Mouse (Mus musculus) left cerebral cortex, adult 2 months (tissue): ENCODE data around the gene Msantd1. TPM values are rescaled to one million over a fixed set of nuclear protein-coding genes. Genes with fewer than 3 reads are reported as not detected.

Experiments used
- DNase-seq, 2 experiments: peaks; one replicate each; pipeline ENCODE4 v3.0.0; 2021 to 2022; ENCODE audit warnings: low spot score in 2 of 2, mixed read lengths in 1 of 2; ENCODE audit errors: extremely low spot score in 1 of 2
- H3K27ac ChIP-seq: fragments of 200-600 bp; 2 replicates; pipeline ENCODE4 v1.8.1; 2022
- H3K4me3 ChIP-seq: fragments of 200-600 bp; 2 replicates; pipeline ENCODE4 v1.8.1; 2022
- CTCF ChIP-seq: fragments of 200-600 bp; IDR thresholded peaks from 2 replicates; pipeline ENCODE4 v1.8.1; 2022; ENCODE audit warnings: antibody characterized with exemption, mild to moderate bottlenecking, moderate library complexity
- intact Hi-C: fragments of 180-260 bp; cut with DNase I; formaldehyde crosslinking; loops from one replicate; pipeline ENCODE4 v1.15.1; 2025
- total RNA-seq, 2 experiments: library from RNA; stranded (reverse); gene quantifications; 2 replicates each; pipeline ENCODE4 v1.2.3; 2021

The Msantd1 gene
- total RNA-seq, 2 experiments from 2014 or later, result 4.2 to 6.7 TPM

DNA sequence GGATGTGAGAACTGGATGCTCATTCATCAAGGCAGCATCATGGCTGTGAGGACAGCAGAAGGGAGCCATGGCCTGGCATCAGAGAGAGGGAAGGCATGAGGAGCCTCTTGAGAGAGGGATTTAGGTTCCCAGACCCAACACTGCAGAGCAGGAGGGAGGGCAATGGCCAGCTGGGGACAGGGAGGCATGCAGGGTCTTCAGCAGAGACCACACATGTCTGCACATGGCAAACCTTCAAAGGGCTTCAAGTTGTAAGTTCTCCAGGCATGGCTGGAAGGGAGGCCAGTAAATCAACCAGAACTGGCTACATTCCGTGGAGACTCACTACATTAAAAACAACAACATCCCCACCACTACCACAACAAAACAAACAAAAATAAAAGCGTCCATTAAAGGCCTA is 23.3 kb downstream of the Msantd1 start:
- Histone ChIP-seq H3K4me3 (no peak overlapping the region), H3K27ac (peak overlapping the region; percentile 47; the same call in 1 of the 2 replicates)
- no peak for DNase-seq
- intact Hi-C loops, result no loop called here
- TF ChIP-seq CTCF, result no peak

DNA sequence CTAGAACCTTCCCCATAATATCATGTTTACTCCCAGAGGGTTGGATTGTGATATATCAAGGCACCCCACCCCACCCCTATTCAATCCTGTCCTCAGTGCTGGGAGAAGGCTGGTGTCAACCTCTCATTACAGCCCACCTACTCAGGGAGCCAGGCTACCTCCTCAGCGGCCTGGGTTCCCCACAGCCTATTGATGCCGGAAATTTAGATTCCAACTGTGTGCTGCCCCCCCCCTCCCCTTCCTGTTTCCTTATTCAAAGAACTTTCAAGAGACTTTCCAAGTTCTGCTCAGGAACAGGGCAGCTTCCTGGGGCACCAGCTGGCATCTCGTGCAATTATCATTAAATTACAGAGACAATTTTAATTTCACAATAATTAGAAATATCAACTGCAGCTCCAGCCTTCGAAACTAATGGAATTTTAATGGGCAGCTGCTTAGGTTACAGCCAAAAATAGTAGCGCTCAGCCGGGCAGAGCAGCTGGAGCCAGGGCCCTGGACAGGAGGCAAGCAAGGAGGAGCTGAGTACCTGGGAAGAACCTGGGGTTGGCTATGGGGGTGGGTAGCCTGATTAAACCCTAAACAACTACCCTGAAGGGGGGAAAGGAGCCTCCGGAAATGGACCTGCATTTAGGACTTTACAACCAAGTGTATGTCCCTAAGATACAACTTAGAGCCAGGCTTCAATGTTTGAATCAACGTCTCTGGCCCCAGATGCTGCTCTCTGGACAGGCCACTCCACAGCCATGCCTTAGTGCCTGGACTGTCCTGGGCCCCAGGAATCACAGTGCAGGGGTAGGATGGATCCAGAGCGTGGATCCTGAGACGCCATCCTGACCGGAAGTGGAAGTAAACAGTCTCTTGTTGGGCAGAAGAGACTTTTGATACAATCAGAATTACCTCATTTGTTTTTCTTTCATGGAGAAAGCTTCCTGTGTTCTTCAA is 24.0 kb downstream of the Msantd1 start:
- Histone ChIP-seq H3K27ac (peak overlapping the region; percentile 59), H3K4me3 (no peak overlapping the region)
- intact Hi-C loops, result no loop called here
- DNase-seq, result no peak
- no peak for TF ChIP-seq CTCF

DNA sequence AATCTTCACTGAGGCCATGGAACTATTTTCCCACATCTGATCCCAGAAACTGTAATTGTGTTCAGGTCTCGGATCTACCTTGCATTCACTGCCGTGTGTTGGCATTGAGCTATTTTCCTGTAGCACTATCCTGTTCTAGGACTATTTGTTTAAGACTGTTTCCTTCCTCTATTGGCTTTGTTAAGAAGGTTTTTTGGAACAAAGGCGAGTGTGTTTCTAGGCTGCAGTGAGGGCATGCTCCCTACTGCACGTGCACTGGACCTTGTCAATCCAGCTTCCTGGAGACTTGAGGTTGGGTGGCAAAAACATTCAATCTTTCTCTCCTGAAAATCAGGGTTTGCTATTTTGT is 24.6 kb downstream of the Msantd1 start:
- DNase-seq, result no peak
- Histone ChIP-seq H3K27ac (no peak overlapping the region; the same call in 1 of the 2 replicates), H3K4me3 (no peak overlapping the region)
- TF ChIP-seq CTCF, result no peak
- intact Hi-C loops, result no loop called here

DNA sequence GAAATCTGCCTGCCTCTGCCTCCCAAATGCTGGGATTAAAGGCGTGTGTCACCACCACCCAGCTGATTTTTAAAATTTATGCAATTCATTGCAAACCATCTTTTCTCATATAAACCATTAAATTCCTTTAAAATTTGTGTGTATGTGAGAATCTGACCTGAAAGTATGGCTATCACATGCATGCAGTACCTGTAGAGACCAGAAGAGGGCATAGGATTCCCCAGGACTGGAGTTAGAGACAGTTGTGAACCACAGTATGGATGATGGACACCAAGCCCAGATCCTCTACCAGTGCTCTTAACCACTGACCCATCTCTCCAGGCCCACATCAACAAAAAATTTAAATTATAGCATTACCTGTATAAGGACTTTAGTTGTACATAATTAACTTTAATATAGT is 25.6 kb downstream of the Msantd1 start:
- no peak for DNase-seq
- TF ChIP-seq CTCF, result peak; percentile 45
- Histone ChIP-seq H3K27ac (no peak overlapping the region), H3K4me3 (no peak overlapping the region)
- intact Hi-C loops, result no loop called here

DNA sequence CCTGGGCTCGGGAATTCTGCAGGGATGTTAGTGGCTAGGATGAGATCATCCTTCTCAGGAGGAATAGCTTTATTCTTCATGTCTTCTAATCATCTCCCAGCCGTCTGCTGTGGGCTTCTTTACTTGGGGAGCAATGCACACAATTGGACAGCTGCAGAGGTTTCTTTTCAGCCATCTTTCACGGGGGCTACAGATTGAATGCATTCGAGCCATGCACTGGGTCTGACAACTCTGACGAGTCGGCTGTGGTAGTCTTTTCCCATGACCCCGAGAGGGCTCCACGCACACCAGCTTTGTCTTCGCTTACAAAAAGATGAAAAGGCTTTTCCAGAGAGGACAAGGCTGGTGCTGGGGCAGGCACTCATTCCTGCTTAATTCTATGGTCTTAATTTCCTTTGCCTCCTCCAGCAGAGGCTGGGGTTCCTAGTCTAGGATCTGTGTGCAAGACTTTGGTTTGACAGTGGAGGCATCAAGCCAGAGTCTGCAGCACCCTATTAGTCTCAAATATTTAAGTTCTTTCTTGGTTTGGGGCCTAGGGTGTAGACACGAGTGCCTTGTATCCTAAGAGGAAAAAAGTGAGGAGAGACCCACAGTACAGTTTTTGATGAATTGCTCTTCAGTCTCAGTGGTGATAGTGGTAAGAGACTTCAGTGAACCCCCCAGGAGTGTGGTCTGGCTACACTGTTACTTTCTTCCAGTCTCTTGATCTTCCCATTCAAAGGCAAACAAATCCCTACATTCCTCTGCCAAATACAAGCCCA is 34.1 kb downstream of the Msantd1 start:
- TF ChIP-seq CTCF, result no peak
- H3K27ac ChIP-seq, result no peak overlapping the region

DNA sequence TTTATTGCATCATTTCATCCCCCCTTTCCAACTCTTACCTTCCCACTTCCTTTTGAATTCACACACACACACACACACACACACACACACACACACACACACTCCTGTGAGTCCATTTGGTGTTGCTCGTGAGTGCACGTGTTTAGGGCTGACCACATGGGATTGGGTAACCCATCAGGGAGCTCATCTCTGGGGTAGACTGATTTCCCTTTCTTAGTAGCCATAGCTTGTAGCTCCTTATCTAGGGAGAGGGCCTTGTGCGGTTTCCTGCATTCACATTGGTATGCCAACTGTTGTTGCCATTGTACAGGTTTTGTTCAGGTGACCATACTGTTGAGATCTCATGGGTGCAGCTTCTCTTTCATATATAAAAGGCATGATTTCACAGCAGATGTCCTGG is 35.6 kb downstream of the Msantd1 start:
- H3K4me3 ChIP-seq, result no peak overlapping the region
- intact Hi-C loops, result no loop called here
- H3K27ac ChIP-seq, result no peak overlapping the region
- DNase-seq, result no peak
- no peak for TF ChIP-seq CTCF

More for the DNA sequence above, 34.1 kb downstream of the Msantd1 start:
- H3K4me3 ChIP-seq, result no peak overlapping the region
- intact Hi-C loops, result no loop called here
- no peak for DNase-seq

DNA sequence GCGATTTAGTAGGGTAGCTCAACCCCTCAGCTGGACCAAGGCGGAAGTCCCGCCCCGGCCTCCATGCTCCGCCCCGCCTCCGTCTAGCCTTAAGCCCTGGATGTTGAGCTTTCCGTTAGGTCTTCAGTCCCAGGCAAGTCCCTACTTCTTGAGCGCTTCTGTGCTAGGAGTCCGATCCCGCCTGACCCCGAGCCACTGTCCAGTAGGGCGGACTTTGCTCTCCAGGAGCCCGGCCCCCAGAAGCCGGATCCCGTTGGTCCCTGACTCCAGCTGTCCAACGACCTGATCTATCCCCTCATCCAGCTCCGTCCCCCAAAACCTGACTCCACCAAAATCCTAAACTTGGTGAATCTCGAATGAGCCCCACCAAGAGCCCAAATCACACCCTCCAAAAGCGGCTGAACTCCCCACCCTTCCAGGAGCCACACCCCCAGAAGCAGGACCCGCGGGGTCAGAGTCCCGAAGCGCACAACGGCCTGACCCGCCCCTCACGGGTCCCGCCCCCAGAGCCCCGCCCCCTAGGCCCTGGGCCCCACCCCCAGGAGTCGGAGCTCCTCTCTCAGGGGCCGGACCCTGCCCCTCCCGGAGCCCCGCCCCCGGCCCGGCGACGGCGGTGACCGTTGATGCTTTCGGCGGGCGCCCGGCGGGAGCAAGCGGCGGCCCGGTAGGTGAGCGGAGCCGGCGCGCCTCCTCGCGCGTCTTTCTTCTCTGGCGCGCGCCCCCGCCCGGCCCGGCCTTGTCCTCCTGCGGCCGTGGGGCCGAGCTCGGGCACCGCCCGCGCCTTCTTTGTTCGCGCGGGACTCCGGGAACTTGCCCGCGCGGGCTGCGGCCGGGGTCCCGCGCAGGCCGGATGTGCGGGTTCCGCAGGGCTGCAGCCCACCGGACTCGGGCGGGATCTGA is 41.3 kb downstream of the Msantd1 start, which contains the start of gene Rgs12:
Gene Rgs12, plus strand, starts transcription at position 585 of the 900 bp plus-strand sequence.
- peak; percentile 41 to 62 for DNase-seq
- peak within 1 kb of the TSS; percentile 66 for H3K4me3 ChIP-seq
- no peak for TF ChIP-seq CTCF
- peak within 1 kb of the TSS; percentile 78 for H3K27ac ChIP-seq
- intact Hi-C loops, result no loop called here

DNA sequence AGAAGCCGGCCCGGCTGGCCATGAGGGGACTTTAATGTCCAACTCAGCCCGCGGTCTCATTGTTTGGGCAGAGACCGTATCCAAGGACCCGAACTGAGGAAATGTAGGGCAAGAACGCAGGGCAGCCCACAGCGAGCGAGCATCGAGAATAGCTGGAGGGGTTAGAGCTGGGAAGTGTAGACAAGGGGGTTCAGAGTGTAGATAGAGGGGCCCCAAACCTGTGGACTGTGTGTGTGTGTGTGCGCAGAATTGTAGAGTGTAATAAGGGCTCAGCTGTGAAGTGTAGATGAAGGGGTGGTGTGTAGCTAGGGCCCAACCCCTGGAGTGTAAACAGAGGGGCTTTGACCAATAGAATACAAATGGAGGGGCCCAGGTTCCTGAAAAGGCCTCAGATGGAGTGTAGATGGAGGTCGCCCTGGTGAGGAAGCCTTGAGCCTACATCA is 42.0 kb downstream of the Msantd1 start:
- no peak for TF ChIP-seq CTCF
- no peak for DNase-seq
- H3K27ac ChIP-seq, result peak overlapping the region; percentile 78
- intact Hi-C loops, result no loop called here
- peak overlapping the region; percentile 66 for H3K4me3 ChIP-seq

DNA sequence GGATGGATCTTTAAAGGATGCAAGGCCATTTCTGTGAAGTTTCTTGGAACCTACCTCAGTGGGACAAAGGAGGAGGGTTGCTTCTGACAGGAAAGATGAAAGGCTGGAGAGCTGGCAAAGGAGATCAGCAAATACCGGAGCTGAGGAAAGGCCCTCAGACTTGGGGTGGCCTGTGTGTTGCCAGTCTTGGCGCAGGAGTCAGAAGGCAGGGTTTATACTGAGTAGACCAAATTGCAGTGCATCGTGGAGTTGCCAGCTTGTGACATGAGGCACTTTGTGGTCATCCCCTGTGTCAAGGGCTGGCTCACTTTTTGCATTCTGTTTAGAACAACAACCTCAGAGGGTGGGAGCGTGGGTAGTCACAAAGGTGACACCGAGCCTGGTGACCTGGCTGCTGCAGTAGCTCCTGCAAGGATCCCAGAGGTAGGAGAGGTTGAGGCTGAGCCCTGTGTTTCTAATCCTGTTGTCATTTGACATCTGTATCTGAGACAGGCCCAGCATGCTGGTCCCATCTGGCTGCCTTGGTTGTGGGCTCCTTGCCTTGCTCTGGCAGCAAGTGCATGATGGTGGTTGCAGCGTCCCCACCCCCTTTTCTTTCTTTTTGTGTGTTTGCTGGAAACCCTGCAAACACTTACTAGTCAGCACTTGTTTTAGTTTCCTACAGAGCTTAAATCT is 42.8 kb downstream of the Msantd1 start:
- Histone ChIP-seq H3K27ac (peak overlapping the region; percentile 28), H3K4me3 (no peak overlapping the region)
- DNase-seq, result no peak
- intact Hi-C loops, result no loop called here
- TF ChIP-seq CTCF, result no peak

DNA sequence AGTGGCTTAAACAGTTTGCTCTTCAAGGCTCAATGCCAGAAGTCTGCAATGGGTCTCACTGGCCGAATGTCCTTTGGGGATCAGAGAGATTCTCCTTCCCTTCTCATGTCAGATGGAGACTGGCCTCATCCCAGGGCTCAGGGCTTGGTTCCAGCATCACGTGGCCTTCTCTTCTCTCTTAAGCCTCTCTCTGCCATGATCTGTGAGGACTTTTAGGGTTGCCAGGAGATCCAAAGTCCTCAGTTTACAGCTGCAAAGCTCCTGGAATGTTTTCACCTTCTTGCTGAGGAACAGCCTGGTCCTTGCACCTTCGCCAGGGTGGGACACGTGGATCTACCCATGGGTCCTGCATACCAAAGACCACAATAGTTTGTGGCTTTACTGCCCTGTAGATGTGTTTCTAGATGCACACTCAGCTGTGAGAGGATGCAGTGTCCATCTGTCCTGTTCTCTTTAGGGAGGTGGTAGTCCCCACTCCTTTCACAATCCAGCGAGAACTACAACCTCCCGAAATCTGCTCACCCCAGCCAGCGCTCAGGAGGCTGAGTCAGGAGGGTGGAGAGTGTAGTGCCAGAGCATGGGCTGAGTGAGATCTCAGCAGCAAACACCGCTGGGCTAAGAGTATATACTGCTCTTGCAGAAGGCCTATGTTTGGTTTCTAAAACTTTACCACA is 43.5 kb downstream of the Msantd1 start:
- H3K4me3 ChIP-seq, result no peak overlapping the region
- H3K27ac ChIP-seq, result peak overlapping the region; percentile 28; the same call in 1 of the 2 replicates
- intact Hi-C loops, result no loop called here
- DNase-seq, result no peak
- TF ChIP-seq CTCF, result no peak
